Mouse (Mus musculus) central nervous system, embryonic 18 days (tissue): ENCODE data around the gene Grsf1. TPM values are rescaled to one million over a fixed set of nuclear protein-coding genes. Genes with fewer than 3 reads are reported as not detected.

Source experiments
- polyA plus RNA-seq: library from polyadenylated mRNA; depleted of rRNA; stranded (reverse); fragments of >200 nt; gene quantifications from 2 replicates; pipeline ENCODE4 v1.2.3, GENCODE M21; 2012; rRNA removed

Gene Grsf1
- polyA plus RNA-seq: 51.0 and 58.1 TPM in 2 replicates

DNA sequence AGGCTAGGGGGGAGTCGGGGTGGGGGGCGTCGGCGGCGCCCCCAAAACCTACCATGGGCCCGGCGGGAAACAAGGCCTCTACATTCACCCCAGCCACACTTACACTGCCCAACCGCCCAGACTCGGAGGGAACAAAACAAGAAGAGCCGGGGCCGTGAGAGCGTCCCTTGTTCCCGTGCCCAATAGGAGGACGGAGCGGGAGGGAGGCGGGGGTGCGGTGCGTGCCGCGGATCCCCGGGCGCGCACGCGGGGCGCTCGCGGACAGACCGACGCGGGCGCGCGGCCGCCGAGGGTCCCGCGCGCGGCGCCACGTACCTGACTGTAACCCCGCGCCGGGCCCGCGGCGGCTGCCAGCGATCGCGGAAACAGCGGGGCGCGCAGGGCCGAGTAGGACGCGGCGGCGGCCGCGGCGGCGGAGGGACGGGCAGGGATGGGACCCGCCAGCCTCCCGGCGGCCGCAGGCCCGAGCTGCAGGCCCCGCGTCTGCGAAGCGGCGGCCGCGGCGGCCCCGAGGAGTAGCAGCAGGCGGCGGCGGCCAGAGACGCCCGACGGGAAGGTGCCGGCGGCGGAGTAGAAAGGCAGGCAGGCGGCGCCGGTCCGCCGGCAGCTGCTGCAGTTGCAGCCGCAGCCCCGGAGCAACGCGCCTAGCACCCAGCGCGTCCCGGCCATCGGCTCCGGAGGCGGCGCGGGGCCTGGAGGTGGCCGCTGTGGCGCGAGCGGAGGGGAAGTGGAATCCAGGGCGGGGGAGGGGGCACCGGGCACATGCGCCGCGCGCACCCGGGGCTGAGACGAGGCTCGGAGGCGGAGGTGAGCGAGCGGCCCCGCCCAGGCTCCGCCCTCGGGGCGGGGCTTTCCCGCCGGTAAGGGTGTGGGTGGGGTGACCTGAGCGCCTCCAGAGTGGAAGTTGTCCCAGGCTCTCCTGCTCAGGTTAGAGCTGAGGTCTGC lies at the start of gene Grsf1:
Gene Grsf1 (minus strand): TSS at position 729 of the 945 bp plus-strand sequence.

GRCm38 (mm10) chr5:88720116-88721002 lies 44.4 kb upstream of the Grsf1 start, which contains the start of gene Mob1b:
Mob1b (plus strand) TSS chr5:88720855.

Other genes with a start within 250 kb of the Grsf1 start
- 0.08 and 0.27 TPM in 2 replicates for gene Ambn, start 220.2 kb downstream of the Grsf1 start, polyA plus RNA-seq
- gene Enam, start 188.2 kb downstream of the Grsf1 start, polyA plus RNA-seq: not detected in 2 replicates
- 1.0 and 1.8 TPM in 2 replicates for gene Jchain, start 148.3 kb downstream of the Grsf1 start, polyA plus RNA-seq
- 27.8 and 31.8 TPM in 2 replicates for gene Utp3, start 121.7 kb downstream of the Grsf1 start, polyA plus RNA-seq
- gene Rufy3, start 111.1 kb downstream of the Grsf1 start, polyA plus RNA-seq: 166 and 170 TPM in 2 replicates
- gene Mob1b, start 44.7 kb upstream of the Grsf1 start, polyA plus RNA-seq: 13.2 and 13.8 TPM in 2 replicates
- gene Dck, start 88.8 kb upstream of the Grsf1 start, polyA plus RNA-seq: 27.0 and 29.5 TPM in 2 replicates
- 10.0 and 11.9 TPM in 2 replicates for gene Slc4a4, start 210.6 kb upstream of the Grsf1 start, polyA plus RNA-seq